Mouse (Mus musculus): Measurements from ENCODE around the gene Tmcc3. TPM values are rescaled to one million over a fixed set of nuclear protein-coding genes. Genes with fewer than 3 reads are reported as not detected.

Gene Tmcc3
- polyA plus RNA-seq, 1 experiment from 2014 or later: 12.9 TPM

GRCm38 (mm10) chr10:94611969-94612440 is 300.3 kb downstream of the Tmcc3 start:
- Histone ChIP-seq H3K4me1 (ENCODE audit: control insufficient read depth, insufficient read depth, low read length) (no peaks in the 10 kb centered on the region), H3K36me3 (ENCODE audit: control insufficient read depth, insufficient read depth, low read length) (no peaks in the 10 kb centered on the region), H3K27me3 (ENCODE audit: control insufficient read depth, insufficient read depth, low read length) (no peaks in the 10 kb centered on the region), H3K9me3 (replicated peaks; ENCODE audit: control insufficient read depth, low read length) (no peaks in the 10 kb centered on the region), H3K4me3 (replicated peaks; ENCODE audit: low read length) (no peak overlapping the region), H3K27ac (ENCODE audit: low read length) (no peak overlapping the region), H3K4me2 (ENCODE audit: low read depth, low read length) (no peak overlapping the region), H3K9ac (ENCODE audit: low read length) (no peak overlapping the region)
- WGBS: 76% methylated on average over 4 of the region's 4 CpGs
- ATAC-seq (ENCODE audit: insufficient read depth, low FRiP score): no peak

GRCm38 (mm10) chr10:94619586-94619985 is 307.8 kb downstream of the Tmcc3 start:
- 0 out of 2 replicates have a peak, but pooled peaks cover 3% of the 10 kb centered on the region for H3K4me1 ChIP-seq (ENCODE audit: control insufficient read depth, insufficient read depth, low read length)
- H3K9me3 ChIP-seq (replicated peaks; ENCODE audit: control insufficient read depth, low read length): no peaks in the 10 kb centered on the region
- H3K27me3 ChIP-seq (ENCODE audit: control insufficient read depth, insufficient read depth, low read length): peaks cover 9% of the 10 kb centered on the region
- no peaks in the 10 kb centered on the region for H3K36me3 ChIP-seq (ENCODE audit: control insufficient read depth, insufficient read depth, low read length)
- H3K9ac ChIP-seq (ENCODE audit: low read length): no peak overlapping the region
- WGBS: 91% methylated on average over 5 of the region's 5 CpGs
- H3K27ac ChIP-seq (ENCODE audit: low read length): no peak overlapping the region
- ATAC-seq (ENCODE audit: insufficient read depth, low FRiP score): no peak
- H3K4me2 ChIP-seq (ENCODE audit: low read depth, low read length): no peak overlapping the region
- H3K4me3 ChIP-seq (replicated peaks; ENCODE audit: low read length): no peak overlapping the region

GRCm38 (mm10) chr10:94620561-94620960 is 308.8 kb downstream of the Tmcc3 start:
- H3K4me3 ChIP-seq (replicated peaks; ENCODE audit: low read length): no peak overlapping the region
- H3K9me3 ChIP-seq (replicated peaks; ENCODE audit: control insufficient read depth, low read length): no peaks in the 10 kb centered on the region
- 0 out of 2 replicates have a peak, but pooled peaks cover 3% of the 10 kb centered on the region for H3K4me1 ChIP-seq (ENCODE audit: control insufficient read depth, insufficient read depth, low read length)
- ATAC-seq (ENCODE audit: insufficient read depth, low FRiP score): no peak
- no peaks in the 10 kb centered on the region for H3K36me3 ChIP-seq (ENCODE audit: control insufficient read depth, insufficient read depth, low read length)
- no peak overlapping the region for H3K9ac ChIP-seq (ENCODE audit: low read length)
- H3K4me2 ChIP-seq (ENCODE audit: low read depth, low read length): no peak overlapping the region
- H3K27ac ChIP-seq (ENCODE audit: low read length): no peak overlapping the region
- peaks cover 9% of the 10 kb centered on the region for H3K27me3 ChIP-seq (ENCODE audit: control insufficient read depth, insufficient read depth, low read length)
- WGBS: 66% methylated on average over 6 of the region's 6 CpGs

- H3K9me3 ChIP-seq (replicated peaks; ENCODE audit: control insufficient read depth, low read length): no peaks in the 10 kb centered on the region
- H3K4me1 ChIP-seq (ENCODE audit: control insufficient read depth, insufficient read depth, low read length): 0 out of 2 replicates have a peak, but pooled peaks cover 3% of the 10 kb centered on the region
- no peak overlapping the region for H3K9ac ChIP-seq (ENCODE audit: low read length)
- H3K4me2 ChIP-seq (ENCODE audit: low read depth, low read length): no peak overlapping the region
- H3K36me3 ChIP-seq (ENCODE audit: control insufficient read depth, insufficient read depth, low read length): no peaks in the 10 kb centered on the region
- H3K27me3 ChIP-seq (ENCODE audit: control insufficient read depth, insufficient read depth, low read length): peaks cover 9% of the 10 kb centered on the region
- ATAC-seq (ENCODE audit: insufficient read depth, low FRiP score): no peak
- H3K4me3 ChIP-seq (replicated peaks; ENCODE audit: low read length): no peak overlapping the region
- no peak overlapping the region for H3K27ac ChIP-seq (ENCODE audit: low read length)
- WGBS: 18% methylated on average over 13 of the region's 13 CpGs
These were observed 309.9 kb downstream of the Tmcc3 start for GRCm38 (mm10) chr10:94621420-94622225.

- no peak overlapping the region for H3K4me2 ChIP-seq (ENCODE audit: low read depth, low read length)
- H3K9me3 ChIP-seq (replicated peaks; ENCODE audit: control insufficient read depth, low read length): no peaks in the 10 kb centered on the region
- no peak overlapping the region for H3K27ac ChIP-seq (ENCODE audit: low read length)
- peaks cover 9% of the 10 kb centered on the region for H3K27me3 ChIP-seq (ENCODE audit: control insufficient read depth, insufficient read depth, low read length)
- 0 out of 2 replicates have a peak, but pooled peaks cover 3% of the 10 kb centered on the region for H3K4me1 ChIP-seq (ENCODE audit: control insufficient read depth, insufficient read depth, low read length)
- H3K36me3 ChIP-seq (ENCODE audit: control insufficient read depth, insufficient read depth, low read length): no peaks in the 10 kb centered on the region
- no peak overlapping the region for H3K9ac ChIP-seq (ENCODE audit: low read length)
- H3K4me3 ChIP-seq (replicated peaks; ENCODE audit: low read length): no peak overlapping the region
- no peak for ATAC-seq (ENCODE audit: insufficient read depth, low FRiP score)
- WGBS: 45% methylated on average over 5 of the region's 5 CpGs
These were observed 310.5 kb downstream of the Tmcc3 start for GRCm38 (mm10) chr10:94622281-94622680.

GRCm38 (mm10) chr10:94622828-94623227 is 311.1 kb downstream of the Tmcc3 start:
- no peaks in the 10 kb centered on the region for H3K9me3 ChIP-seq (replicated peaks; ENCODE audit: control insufficient read depth, low read length)
- peaks cover 9% of the 10 kb centered on the region for H3K27me3 ChIP-seq (ENCODE audit: control insufficient read depth, insufficient read depth, low read length)
- H3K4me2 ChIP-seq (ENCODE audit: low read depth, low read length): no peak overlapping the region
- H3K27ac ChIP-seq (ENCODE audit: low read length): no peak overlapping the region
- H3K9ac ChIP-seq (ENCODE audit: low read length): no peak overlapping the region
- 35% methylated on average over 9 of the region's 9 CpGs for WGBS
- H3K4me1 ChIP-seq (ENCODE audit: control insufficient read depth, insufficient read depth, low read length): 0 out of 2 replicates have a peak, but pooled peaks cover 3% of the 10 kb centered on the region
- H3K4me3 ChIP-seq (replicated peaks; ENCODE audit: low read length): no peak overlapping the region
- ATAC-seq (ENCODE audit: insufficient read depth, low FRiP score): no peak
- no peaks in the 10 kb centered on the region for H3K36me3 ChIP-seq (ENCODE audit: control insufficient read depth, insufficient read depth, low read length)

- peak; percentile 47; the same call in 1 of the 2 replicates for ATAC-seq (ENCODE audit: insufficient read depth, low FRiP score)
- Histone ChIP-seq H3K9ac (ENCODE audit: low read length) (0 out of 2 replicates have a peak overlapping the region, but pooled peaks have one; percentile 11), H3K9me3 (replicated peaks; ENCODE audit: control insufficient read depth, low read length) (no peaks in the 10 kb centered on the region), H3K4me2 (ENCODE audit: low read depth, low read length) (no peak overlapping the region), H3K27me3 (ENCODE audit: control insufficient read depth, insufficient read depth, low read length) (peaks cover 9% of the 10 kb centered on the region), H3K4me1 (ENCODE audit: control insufficient read depth, insufficient read depth, low read length) (0 out of 2 replicates have a peak, but pooled peaks cover 3% of the 10 kb centered on the region), H3K36me3 (ENCODE audit: control insufficient read depth, insufficient read depth, low read length) (no peaks in the 10 kb centered on the region), H3K27ac (ENCODE audit: low read length) (no peak overlapping the region), H3K4me3 (replicated peaks; ENCODE audit: low read length) (no peak overlapping the region)
- 8% methylated on average over 10 of the region's 10 CpGs for whole genome bisulfite sequencing
These were observed 311.9 kb downstream of the Tmcc3 start for GRCm38 (mm10) chr10:94623617-94624016.

GRCm38 (mm10) chr10:94625036-94625435 is 313.3 kb downstream of the Tmcc3 start:
- H3K9ac ChIP-seq (ENCODE audit: low read length): no peak overlapping the region
- WGBS: 88% methylated on average over 9 of the region's 9 CpGs
- no peak overlapping the region for H3K4me2 ChIP-seq (ENCODE audit: low read depth, low read length)
- no peak for ATAC-seq (ENCODE audit: insufficient read depth, low FRiP score)
- H3K4me3 ChIP-seq (replicated peaks; ENCODE audit: low read length): no peak overlapping the region
- no peak overlapping the region for H3K27ac ChIP-seq (ENCODE audit: low read length)
- peaks cover 9% of the 10 kb centered on the region for H3K27me3 ChIP-seq (ENCODE audit: control insufficient read depth, insufficient read depth, low read length)
- H3K4me1 ChIP-seq (ENCODE audit: control insufficient read depth, insufficient read depth, low read length): 0 out of 2 replicates have a peak, but pooled peaks cover 3% of the 10 kb centered on the region
- H3K9me3 ChIP-seq (replicated peaks; ENCODE audit: control insufficient read depth, low read length): no peaks in the 10 kb centered on the region
- no peaks in the 10 kb centered on the region for H3K36me3 ChIP-seq (ENCODE audit: control insufficient read depth, insufficient read depth, low read length)

- Histone ChIP-seq H3K9ac (ENCODE audit: low read length) (no peak overlapping the region), H3K27me3 (ENCODE audit: control insufficient read depth, insufficient read depth, low read length) (peaks cover 9% of the 10 kb centered on the region), H3K27ac (ENCODE audit: low read length) (no peak overlapping the region), H3K4me1 (ENCODE audit: control insufficient read depth, insufficient read depth, low read length) (0 out of 2 replicates have a peak, but pooled peaks cover 3% of the 10 kb centered on the region), H3K9me3 (replicated peaks; ENCODE audit: control insufficient read depth, low read length) (no peaks in the 10 kb centered on the region), H3K4me3 (replicated peaks; ENCODE audit: low read length) (no peak overlapping the region), H3K36me3 (ENCODE audit: control insufficient read depth, insufficient read depth, low read length) (no peaks in the 10 kb centered on the region), H3K4me2 (ENCODE audit: low read depth, low read length) (no peak overlapping the region)
- WGBS: 52% methylated on average over 8 of the region's 8 CpGs
- no peak for ATAC-seq (ENCODE audit: insufficient read depth, low FRiP score)
These were observed 313.9 kb downstream of the Tmcc3 start for GRCm38 (mm10) chr10:94625606-94626005.

All from stomach, embryonic 16.5 days (tissue).